Mouse (Mus musculus): ENCODE results near the gene Zbp1.

Zbp1 gene

GRCm38 (mm10) chr2:173179046-173179445, 39.7 kb downstream of the Zbp1 start:
- DNase-seq (ENCODE audit: low read depth, low spot score): no peak

DNA sequence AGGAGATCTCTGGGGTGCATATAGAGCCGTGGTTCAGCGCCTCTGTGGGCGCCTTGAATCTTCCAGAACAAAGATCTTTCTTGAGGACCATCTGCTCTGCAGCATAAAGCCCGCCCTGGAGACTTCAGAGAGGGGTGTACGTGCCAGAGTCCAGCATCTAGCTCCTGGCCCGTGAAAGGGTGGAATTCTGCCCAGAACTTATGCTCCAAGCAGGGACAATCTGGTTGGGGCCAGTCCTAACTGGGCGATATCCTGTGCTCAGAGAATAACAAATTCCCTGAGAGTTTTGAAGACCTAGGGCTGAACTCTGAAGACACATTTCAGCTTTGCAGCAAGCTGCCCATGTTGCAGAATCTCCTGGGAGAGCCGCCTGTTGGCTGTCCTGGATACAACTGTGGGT, 40.8 kb downstream of the Zbp1 start:
- no peak for DNase-seq (ENCODE audit: low read depth, low spot score)

- no peak for DNase-seq (ENCODE audit: low read depth, low spot score)
Observed at GRCm38 (mm10) chr2:173177481-173177880, 41.2 kb downstream of the Zbp1 start.

DNA sequence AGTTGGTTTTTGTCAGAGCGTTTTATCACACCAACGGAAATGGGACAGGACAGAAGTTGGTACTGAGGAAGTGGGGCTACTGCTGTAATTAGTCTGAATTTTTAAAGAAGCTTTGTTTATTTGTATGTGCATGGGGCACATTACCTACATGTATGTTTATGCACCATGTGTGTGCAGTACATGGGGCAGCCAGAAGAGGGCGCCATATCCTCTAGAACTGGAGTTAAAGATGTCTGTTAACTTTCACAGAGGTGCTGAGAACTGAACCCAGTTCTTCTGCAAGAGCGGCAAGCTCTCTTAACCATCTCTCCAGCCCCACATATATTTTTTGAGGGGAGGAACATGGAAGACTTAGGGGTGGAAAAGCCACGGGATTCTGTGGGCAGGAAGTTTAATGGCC, 43.0 kb downstream of the Zbp1 start:
- no peak for DNase-seq (ENCODE audit: low read depth, low spot score)

DNA sequence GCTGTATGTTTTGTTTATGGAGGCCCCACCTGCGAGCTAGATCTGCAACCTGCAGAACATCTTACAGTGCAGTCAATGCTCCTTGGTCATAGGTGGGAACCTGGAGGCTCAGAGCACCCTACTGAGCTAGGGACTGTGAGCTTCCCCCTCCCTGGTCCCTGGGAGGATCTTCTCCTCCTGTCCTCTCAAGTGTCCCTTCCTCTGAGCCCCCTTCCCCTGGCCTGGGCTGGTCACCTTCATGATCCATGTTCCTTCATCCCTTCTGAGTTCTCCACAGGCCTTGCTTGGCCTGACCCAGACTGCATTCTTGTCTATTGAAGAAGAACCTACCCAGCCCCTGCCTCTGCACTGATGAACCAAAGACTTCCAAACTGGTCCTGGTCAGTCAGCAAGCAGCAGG, 44.2 kb downstream of the Zbp1 start:
- no peak for DNase-seq (ENCODE audit: low read depth, low spot score)

DNA sequence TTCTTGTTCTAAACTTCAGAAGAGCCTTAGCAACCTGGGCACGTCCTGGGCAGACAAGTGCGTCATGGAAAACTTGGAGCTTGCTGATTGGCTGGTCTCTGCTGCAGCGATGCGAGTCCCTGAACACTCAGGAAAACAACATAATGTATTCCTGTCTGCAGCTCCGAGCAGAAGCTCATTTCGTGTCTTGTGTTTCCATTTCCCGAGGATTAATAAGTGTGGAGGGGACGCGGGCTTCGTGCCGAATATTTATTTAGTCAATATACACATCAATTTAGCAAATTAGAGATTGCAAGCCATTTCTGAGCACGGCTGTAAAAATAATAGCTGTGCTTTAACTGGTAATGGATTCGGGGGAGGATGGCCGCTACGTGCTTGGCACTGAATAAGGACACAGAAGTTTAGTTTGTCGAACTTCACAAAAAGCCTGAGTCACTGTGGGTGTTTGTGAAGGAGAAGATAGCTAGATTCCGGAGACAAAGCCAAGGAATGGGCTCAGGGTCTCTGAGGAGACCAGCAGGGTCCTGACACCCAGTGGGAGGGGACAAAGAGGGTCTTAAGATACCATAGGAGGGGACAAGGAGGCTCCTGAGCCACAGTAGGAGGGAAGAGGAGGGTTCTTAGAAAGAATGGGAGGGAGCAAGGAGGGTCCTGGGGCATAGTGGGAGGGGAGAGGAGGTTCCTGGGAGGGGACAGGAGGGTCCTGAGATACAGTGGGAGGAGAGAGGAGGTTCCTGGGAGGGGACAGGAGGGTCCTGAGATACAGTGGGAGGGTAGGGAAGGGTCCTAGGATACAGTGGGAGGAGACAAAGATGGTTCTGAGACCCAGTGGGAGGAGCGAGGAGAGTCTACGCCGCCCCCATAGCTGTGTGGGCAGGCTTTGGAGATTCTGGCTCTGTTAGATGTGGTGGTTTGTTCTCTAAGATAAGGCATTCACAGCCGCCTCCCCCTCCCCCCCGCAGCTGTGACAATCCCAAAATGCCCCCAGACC, 44.9 kb downstream of the Zbp1 start:
- no peak for DNase-seq (ENCODE audit: low read depth, low spot score)

DNA sequence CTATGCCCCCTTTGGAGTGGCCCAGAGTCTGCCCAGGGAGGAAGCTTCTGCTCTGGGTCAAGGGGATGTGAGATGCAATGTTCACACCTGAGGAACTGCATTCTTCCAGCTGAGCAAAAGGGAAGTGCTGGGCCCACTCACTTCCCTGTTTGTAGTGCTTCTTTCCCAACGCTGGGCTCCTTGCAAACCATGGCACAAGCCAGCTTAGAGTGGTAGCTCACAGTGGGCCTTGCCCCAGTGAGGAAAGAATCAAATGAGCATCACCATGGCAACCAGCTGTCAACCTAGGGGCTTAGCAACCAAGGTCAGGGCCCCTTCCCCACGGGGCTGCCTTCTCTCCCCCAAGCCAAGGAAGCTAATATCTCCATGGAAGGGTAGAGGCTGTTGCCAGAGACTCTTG, 45.7 kb downstream of the Zbp1 start:
- DNase-seq (ENCODE audit: low read depth, low spot score): no peak

DNA sequence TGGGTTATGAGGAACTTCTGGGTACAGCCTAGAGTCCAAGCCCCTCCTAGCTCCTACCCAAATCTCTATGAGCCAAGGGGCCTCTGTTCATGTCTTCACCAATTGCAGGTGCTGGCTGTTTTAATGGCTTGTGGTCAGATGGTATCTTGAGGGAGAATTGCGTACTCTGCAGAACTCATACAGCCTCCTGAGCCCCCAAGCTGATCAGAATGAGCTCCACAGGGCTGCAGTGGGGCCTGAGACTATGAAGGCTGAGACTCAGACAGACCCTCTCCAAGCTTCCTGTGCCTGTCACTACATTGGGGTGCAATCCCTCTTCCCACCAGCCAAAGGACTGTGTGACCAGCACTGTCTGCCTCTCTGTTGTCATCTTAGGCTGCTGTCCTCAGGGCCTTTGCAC, 46.3 kb downstream of the Zbp1 start:
- no peak for DNase-seq (ENCODE audit: low read depth, low spot score)

DNA sequence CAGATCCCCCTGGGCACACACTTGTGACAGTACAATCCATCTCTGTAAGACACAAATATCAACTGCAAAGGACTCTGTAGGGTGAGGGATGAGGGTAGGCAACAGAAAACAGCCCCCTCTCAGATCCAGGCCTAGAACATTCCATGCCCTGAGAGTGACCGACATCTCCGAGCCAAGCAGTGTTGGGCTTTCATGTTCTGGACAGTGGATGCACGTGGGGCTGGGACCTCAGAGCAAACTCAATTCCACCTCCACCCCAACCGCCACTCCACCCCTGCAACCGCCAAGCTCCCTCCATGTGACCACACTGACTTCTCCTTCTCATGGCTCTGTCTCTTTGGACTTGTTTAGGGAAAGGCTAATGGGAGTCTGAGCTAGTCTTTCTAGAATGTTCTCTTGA, 46.8 kb downstream of the Zbp1 start:
- DNase-seq (ENCODE audit: low read depth, low spot score): no peak

DNA sequence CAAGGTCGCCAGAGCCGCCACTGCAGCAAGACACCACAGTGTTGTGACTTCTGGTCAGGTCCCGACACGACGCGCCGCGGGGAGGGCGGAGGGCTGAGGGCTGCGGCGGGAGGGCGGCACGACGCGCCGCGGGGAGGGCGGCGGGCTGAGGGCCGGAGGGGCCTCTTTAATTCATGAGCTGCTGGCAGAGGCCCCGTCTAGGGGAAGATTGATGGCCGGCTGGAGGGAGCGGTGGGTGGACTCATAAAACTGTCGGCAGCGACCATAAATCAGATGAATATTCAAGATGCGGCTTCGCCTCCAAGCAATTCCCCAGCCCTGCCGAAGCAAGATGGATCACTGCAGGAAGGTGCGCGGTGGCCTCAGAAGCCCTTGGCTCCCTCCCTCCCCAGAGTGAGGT, 47.3 kb downstream of the Zbp1 start:
- DNase-seq (ENCODE audit: low read depth, low spot score): no peak

- no peak for DNase-seq (ENCODE audit: low read depth, low spot score)
Observed at GRCm38 (mm10) chr2:173170715-173171114, 48.0 kb downstream of the Zbp1 start.

- no peak for DNase-seq (ENCODE audit: low read depth, low spot score)
Observed at GRCm38 (mm10) chr2:173170081-173170480, 48.6 kb downstream of the Zbp1 start.

DNA sequence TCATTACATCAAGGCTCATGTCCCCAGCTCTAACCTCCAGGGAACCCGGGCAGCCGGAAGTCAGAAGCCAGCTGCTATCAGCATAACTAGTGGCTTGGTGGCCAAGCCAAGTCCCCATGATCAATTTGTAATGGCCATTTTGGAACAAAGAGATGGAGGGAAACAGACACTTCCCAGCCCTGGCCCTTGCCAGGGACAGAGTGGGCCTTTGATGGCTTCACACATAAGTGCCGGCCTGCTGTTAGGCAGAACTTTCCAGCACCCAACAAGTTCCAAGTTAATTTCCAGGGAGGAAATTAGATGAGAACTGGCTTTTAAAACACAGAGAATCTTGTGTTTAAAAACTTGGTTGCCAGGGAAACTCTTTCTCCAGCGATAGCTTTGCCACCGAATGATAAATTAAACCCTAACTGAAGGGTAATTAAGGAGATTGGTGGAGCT, 50.3 kb downstream of the Zbp1 start:
- DNase-seq (ENCODE audit: low read depth, low spot score): no peak

DNA sequence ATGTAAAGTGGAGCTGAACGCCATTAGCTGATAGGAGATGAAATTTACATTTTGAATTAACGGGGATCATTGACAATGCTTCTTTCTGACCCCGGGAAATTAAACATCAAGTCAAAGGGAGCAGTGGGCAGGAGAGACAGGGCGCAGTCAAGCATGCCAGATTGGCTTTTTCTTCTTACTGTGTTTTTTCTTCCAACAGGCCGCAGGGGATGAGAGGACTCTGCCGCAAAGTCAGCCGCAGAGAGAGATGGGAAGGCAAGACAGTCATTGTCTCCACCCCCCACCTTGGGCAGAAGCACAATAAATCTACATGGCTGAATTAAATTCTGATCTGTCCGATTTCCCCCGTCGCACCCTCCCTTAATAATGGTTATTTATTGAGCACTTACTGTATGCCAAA, 53.4 kb downstream of the Zbp1 start:
- DNase-seq (ENCODE audit: low read depth, low spot score): no peak

GRCm38 (mm10) chr2:173164946-173165345, 53.8 kb downstream of the Zbp1 start:
- no peak for DNase-seq (ENCODE audit: low read depth, low spot score)

GRCm38 (mm10) chr2:173164358-173164757, 54.4 kb downstream of the Zbp1 start:
- DNase-seq (ENCODE audit: low read depth, low spot score): no peak

- DNase-seq (ENCODE audit: low read depth, low spot score): no peak
Observed at GRCm38 (mm10) chr2:173163380-173163779, 55.3 kb downstream of the Zbp1 start.

DNA sequence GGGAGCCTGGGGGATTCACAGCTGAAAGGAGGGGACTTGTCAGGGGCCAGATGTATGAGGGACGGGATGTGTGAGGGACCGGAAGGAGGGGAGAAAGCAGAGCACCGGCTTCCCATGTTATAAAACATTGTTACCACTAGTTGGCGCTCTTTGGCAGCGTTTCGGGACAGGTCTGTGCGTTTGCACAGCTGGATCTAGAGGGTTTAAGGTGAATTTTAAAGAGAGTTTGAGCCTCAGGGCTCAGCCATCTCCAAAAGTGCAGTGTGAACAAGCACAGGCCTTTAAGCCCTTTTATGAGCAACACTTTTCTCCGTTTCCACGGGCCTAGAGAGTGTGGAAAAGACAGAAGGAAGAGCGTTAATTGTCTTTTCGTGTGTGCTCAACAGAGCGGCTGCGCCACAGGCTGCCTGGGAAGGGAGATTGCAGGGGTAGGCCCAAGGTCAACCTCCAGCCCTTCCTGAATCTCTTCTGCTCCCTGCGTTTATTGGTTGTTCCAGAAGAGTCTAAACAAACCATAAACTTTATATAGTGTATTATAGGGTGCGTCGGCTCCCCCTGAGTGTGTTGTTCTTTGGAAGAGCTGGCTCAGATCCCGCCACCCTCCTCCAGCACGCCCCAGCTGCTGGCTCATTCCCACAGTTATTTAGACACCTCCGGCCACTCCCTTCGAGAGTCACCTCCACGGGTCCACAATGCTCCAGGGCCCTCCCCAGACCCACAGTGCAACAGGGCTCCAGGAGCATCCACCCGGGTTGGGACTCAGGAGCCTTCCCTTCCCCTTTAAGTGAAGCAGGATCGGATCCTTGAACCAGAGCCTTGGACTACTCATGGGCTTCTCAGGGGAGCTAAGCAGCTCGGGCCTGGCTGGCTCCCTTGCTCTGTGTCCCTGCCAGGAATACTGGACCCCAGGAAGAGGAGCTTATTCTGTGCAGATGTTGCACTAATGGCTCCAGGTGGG, 59.1 kb downstream of the Zbp1 start:
- DNase-seq (ENCODE audit: low read depth, low spot score): peak; percentile 53

DNA sequence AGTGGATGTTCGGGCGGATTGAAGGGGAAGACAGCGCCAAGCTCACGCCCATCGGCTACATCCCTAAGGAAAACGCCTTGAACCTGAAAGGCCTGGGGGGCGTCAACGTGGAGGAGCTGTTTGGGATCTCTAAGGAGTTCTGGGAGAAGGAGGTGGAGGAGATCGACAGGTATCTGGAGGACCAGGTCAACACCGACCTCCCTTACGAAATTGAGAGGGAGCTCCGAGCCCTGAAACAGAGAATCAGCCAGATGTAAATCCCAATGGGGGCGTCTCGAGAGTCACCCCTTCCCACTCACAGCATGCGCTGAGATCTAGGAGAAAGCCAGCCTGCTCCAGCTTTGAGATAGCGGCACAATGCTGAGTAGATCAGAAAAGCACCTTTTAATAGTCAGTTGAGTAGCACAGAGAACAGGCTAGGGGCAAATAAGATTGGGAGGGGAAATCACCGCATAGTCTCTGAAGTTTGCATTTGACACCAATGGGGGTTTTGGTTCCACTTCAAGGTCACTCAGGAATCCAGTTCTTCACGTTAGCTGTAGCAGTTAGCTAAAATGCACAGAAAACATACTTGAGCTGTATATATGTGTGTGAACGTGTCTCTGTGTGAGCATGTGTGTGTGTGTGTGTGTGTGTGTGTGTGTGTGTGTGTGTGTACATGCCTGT, 60.2 kb downstream of the Zbp1 start:
- DNase-seq (ENCODE audit: low read depth, low spot score): no peak

DNA sequence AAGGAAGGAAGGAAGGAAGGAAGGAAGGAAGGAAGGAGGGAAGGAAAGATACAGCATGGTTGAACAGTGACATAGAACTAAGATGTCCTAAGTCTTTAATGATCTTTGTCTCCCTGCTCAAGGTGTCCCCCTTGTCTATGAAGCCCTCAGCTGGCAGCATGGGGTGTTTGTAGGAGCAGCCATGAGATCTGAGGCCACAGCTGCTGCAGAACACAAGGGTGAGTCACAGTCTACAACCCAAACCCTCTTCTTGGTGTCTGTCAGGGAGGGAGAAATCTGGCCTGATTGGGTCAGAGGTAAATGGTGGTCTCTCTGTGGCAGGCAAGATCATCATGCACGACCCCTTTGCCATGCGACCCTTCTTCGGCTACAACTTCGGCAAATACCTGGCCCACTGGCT, 60.9 kb downstream of the Zbp1 start:
- no peak for DNase-seq (ENCODE audit: low read depth, low spot score)

DNA sequence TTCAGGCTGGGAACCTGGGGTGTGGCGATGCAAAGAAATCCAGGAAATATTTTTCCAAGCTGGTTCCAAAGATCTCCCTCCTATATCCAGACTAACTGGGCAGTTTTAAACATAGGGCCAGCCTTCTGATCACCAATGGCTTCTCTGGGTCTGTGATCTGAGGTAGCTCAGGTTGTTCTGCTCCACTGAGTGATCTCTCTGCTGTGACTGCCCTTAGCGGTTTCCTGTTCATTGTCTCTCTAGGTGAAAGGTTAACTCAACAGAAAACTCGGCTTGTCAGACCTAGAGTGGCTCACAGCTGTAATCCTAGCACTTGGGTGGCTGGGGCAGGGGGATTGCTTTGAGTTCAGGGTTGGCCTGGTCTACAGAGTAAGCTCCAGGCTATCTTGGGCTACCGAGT, 61.3 kb downstream of the Zbp1 start:
- no peak for DNase-seq (ENCODE audit: low read depth, low spot score)

DNA sequence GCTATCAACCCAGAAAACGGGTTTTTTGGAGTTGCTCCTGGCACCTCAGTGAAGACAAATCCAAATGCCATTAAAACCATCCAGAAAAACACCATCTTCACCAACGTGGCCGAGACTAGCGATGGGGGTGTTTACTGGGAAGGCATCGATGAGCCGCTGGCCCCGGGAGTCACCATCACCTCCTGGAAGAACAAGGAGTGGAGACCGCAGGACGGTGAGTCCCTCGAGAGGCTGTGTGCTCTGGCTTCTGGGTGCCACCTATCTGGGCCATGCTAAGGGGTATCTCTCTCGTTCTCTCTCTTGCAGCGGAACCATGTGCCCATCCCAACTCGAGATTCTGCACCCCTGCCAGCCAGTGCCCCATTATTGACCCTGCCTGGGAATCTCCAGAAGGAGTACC, 61.8 kb downstream of the Zbp1 start:
- no peak for DNase-seq (ENCODE audit: low read depth, low spot score)
